Mouse (Mus musculus) E14TG2a.4 (cell line): Measurements from ENCODE around the gene Hip1.

ENCODE experiments used
- CTCF ChIP-seq: conservative IDR thresholded peaks from 2 replicates; pipeline ENCODE4 v1.5.1; 2014; ENCODE audit warnings: low read length
- NANOG ChIP-seq: IDR thresholded peaks from 2 replicates; pipeline ENCODE4 v1.6.1; 2014; ENCODE audit warnings: borderline replicate concordance, low read length, mixed read lengths
- POU5F1 ChIP-seq: IDR thresholded peaks from 2 replicates; pipeline ENCODE4 v1.6.1; 2014; ENCODE audit warnings: low read length, borderline replicate concordance

DNA sequence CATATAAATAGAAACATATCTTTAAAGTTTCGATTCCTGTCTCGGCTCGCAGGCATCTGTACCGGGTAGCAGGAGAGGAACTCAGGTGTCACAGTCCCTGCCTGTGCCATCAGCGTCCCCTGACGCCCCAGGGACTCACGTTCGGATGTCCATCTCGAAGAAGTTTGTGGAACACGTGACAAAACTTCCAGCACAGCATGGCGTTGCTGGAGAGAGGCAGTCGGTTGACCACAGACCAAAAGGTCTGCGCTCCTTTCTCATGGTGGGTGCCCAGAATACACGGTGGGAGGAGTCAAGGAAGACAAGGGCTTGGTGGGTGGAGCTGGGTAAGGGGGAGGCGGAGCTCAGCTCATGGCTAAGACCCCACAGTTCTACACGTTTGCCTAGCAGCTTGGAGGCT, 87.0 kb downstream of the Hip1 start:
- TF ChIP-seq CTCF (no peak), POU5F1 (no peak), NANOG (no peak)
